Mouse (Mus musculus) myocyte (in vitro differentiated cells): ENCODE results near the gene Eva1c. TPM values are rescaled to one million over a fixed set of nuclear protein-coding genes. Genes with fewer than 3 reads are reported as not detected.
A peak's percentile ranks its signal among the peaks of the same experiment; 100 is the strongest.

ENCODE experiments used
- H3K27me3 ChIP-seq: one replicate; pipeline ENCODE4 v1.6.1; 2011; ENCODE audit not compliant: control insufficient read depth, insufficient read depth, insufficient read length
- H3K36me3 ChIP-seq: one replicate; pipeline ENCODE4 v1.6.1; 2011; ENCODE audit not compliant: control insufficient read depth, insufficient read depth
- H3K4me2 ChIP-seq: one replicate; pipeline ENCODE4 v1.6.1; 2011; ENCODE audit warnings: low read depth, control low read depth
- H3K4me3 ChIP-seq: one replicate; pipeline ENCODE4 v1.5.1; 2011; ENCODE audit warnings: mild to moderate bottlenecking, control low read depth, moderate library complexity
- H3K79me2 ChIP-seq: one replicate; pipeline ENCODE4 v1.6.1; 2011; ENCODE audit not compliant: control insufficient read depth, insufficient read depth
- H3ac ChIP-seq: one replicate; pipeline ENCODE4 v1.6.1; 2011; ENCODE audit not compliant: control insufficient read depth, insufficient read length
- CEBPB ChIP-seq: IDR thresholded peaks from 2 replicates; pipeline ENCODE4 v1.6.1; 2011; ENCODE audit warnings: mild to moderate bottlenecking, moderate library complexity; ENCODE audit not compliant: poor library complexity, insufficient read depth, severe bottlenecking
- E2F4 ChIP-seq: IDR thresholded peaks from one replicate; pipeline ENCODE4 v1.6.1; 2011; ENCODE audit warnings: mild to moderate bottlenecking, control low read depth, moderate library complexity; ENCODE audit not compliant: insufficient read depth
- MAX ChIP-seq: IDR thresholded peaks from one replicate; pipeline ENCODE4 v1.6.1; 2011; ENCODE audit warnings: low read depth, mild to moderate bottlenecking, control low read depth
- MYOD1 ChIP-seq, 3 experiments: IDR thresholded peaks; one replicate each; pipeline ENCODE4 v1.6.1; 2011; ENCODE audit warnings: control low read depth in 2 of 3, low read depth in 2 of 3, mild to moderate bottlenecking in 2 of 3, moderate library complexity in 1 of 3; ENCODE audit not compliant: insufficient read length in 2 of 3, control insufficient read depth in 1 of 3
- MYOG ChIP-seq, 3 experiments: IDR thresholded peaks; one replicate each; pipeline ENCODE4 v1.6.1; 2011; ENCODE audit warnings: control low read depth in 2 of 3, low read depth in 2 of 3, mild to moderate bottlenecking in 2 of 3; ENCODE audit not compliant: insufficient read length in 2 of 3, control insufficient read depth in 1 of 3, insufficient read depth in 1 of 3
- POLR2A ChIP-seq: IDR thresholded peaks from one replicate; pipeline ENCODE4 v1.6.1; 2011; ENCODE audit warnings: low read depth, mild to moderate bottlenecking, control low read depth, moderate library complexity; ENCODE audit not compliant: insufficient read length
- POLR2AphosphoS2 ChIP-seq: IDR thresholded peaks from one replicate; pipeline ENCODE4 v1.6.1; 2011; ENCODE audit warnings: low read depth, control low read depth; ENCODE audit not compliant: insufficient read length
- REST ChIP-seq: IDR thresholded peaks from one replicate; pipeline ENCODE4 v1.6.1; 2011; ENCODE audit warnings: mild to moderate bottlenecking, control low read depth, moderate library complexity; ENCODE audit not compliant: insufficient read depth, insufficient read length
- SRF ChIP-seq: IDR thresholded peaks from one replicate; pipeline ENCODE4 v1.6.1; 2011; ENCODE audit warnings: low read depth; ENCODE audit not compliant: control insufficient read depth, insufficient read length
- TCF12 ChIP-seq: IDR thresholded peaks from one replicate; pipeline ENCODE4 v1.6.1; 2011; ENCODE audit warnings: mild to moderate bottlenecking, control low read depth; ENCODE audit not compliant: poor library complexity, insufficient read depth, severe bottlenecking
- TCF3 ChIP-seq: IDR thresholded peaks from one replicate; pipeline ENCODE4 v1.6.1; 2011; ENCODE audit warnings: low read depth, control low read depth; ENCODE audit not compliant: insufficient read length
- USF1 ChIP-seq: IDR thresholded peaks from one replicate; pipeline ENCODE4 v1.6.1; 2011; ENCODE audit warnings: low read depth, mild to moderate bottlenecking, control low read depth, moderate library complexity
- polyA plus RNA-seq: library from polyadenylated mRNA; unstranded; fragments of >200 nt; fragmentation: generic; extraction: Trizol; gene quantifications from one replicate; pipeline ENCODE4 v1.2.1, GENCODE M21; 2012; ENCODE audit warnings: missing spikeins

Eva1c gene
- polyA plus RNA-seq, 1 experiment: 4.5 TPM

GRCm38 (mm10) chr16:90934193-90934686 is 107.7 kb downstream of the Eva1c start:
- no peaks in the 10 kb centered on the region for H3K27me3 ChIP-seq
- H3K36me3 ChIP-seq: no peaks in the 10 kb centered on the region
- H3K79me2 ChIP-seq: no peaks in the 10 kb centered on the region
- peak overlapping the region; percentile 62 for H3K4me3 ChIP-seq
- TF ChIP-seq POLR2AphosphoS2 (no peak), E2F4 (peak; percentile 8), REST (no peak), CEBPB (no peak), MYOD1 (IDR thresholded peaks at IDR 0.05; ENCODE audit: control insufficient read depth in 1 of 3, insufficient read length in 2 of 3, low read depth in 2 of 3) (no peak), SRF (no peak)
- peak overlapping the region; percentile 74 for H3K4me2 ChIP-seq
- H3ac ChIP-seq: peak overlapping the region; percentile 37

GRCm38 (mm10) chr16:90934687-90935328 is 108.3 kb downstream of the Eva1c start, which contains the start of gene Cfap298:
Gene Cfap298, minus strand, starts transcription at chr16:90935114.
- H3K27me3 ChIP-seq: no peaks in the 10 kb centered on the region
- H3K79me2 ChIP-seq: no peaks in the 10 kb centered on the region
- H3K4me2 ChIP-seq: peak within 1 kb of the TSS; percentile 95
- TF ChIP-seq MAX (peak; percentile 75), USF1 (peak; percentile 8), POLR2A (peak; percentile 60), TCF3 (no peak), MYOD1 (IDR thresholded peaks at IDR 0.05; ENCODE audit: control insufficient read depth in 1 of 3, insufficient read length in 2 of 3, low read depth in 2 of 3) (peak in 1 of 3 experiments; percentile 21), TCF12 (no peak), SRF (no peak), CEBPB (no peak)
- H3K4me3 ChIP-seq: peak within 1 kb of the TSS; percentile 62
- peak within 1 kb of the TSS; percentile 37 for H3ac ChIP-seq
- H3K36me3 ChIP-seq: no peaks in the 10 kb centered on the region

GRCm38 (mm10) chr16:90941246-90941645 is 114.7 kb downstream of the Eva1c start:
- Histone ChIP-seq H3K27me3 (no peaks in the 10 kb centered on the region), H3K36me3 (peaks cover 15% of the 10 kb centered on the region), H3K4me3 (no peak overlapping the region), H3ac (no peak overlapping the region), H3K79me2 (no peaks in the 10 kb centered on the region), H3K4me2 (no peak overlapping the region)
- TF ChIP-seq REST (no peak), MAX (no peak), SRF (no peak)

- H3K27me3 ChIP-seq: no peaks in the 10 kb centered on the region
- no peaks in the 10 kb centered on the region for H3K79me2 ChIP-seq
- H3ac ChIP-seq: no peak overlapping the region
- H3K4me3 ChIP-seq: no peak overlapping the region
- peaks cover 13% of the 10 kb centered on the region for H3K36me3 ChIP-seq
- H3K4me2 ChIP-seq: no peak overlapping the region
- TF ChIP-seq POLR2AphosphoS2 (no peak), USF1 (no peak), MYOG (IDR thresholded peaks at IDR 0.05; ENCODE audit: control insufficient read depth in 1 of 3, insufficient read depth in 1 of 3, insufficient read length in 2 of 3, low read depth in 2 of 3) (no peak), E2F4 (no peak), POLR2A (no peak), SRF (no peak), TCF3 (no peak)
Observed at GRCm38 (mm10) chr16:90946977-90947376, 120.5 kb downstream of the Eva1c start.

GRCm38 (mm10) chr16:90950354-90950963 is 123.9 kb downstream of the Eva1c start:
- Histone ChIP-seq H3K4me2 (no peak overlapping the region), H3ac (no peak overlapping the region), H3K36me3 (peaks cover 5% of the 10 kb centered on the region), H3K27me3 (no peaks in the 10 kb centered on the region), H3K4me3 (no peak overlapping the region), H3K79me2 (no peaks in the 10 kb centered on the region)
- no peak for TF ChIP-seq TCF3
- TF ChIP-seq MAX: no peak
- no peak for TF ChIP-seq POLR2AphosphoS2
- no peak for TF ChIP-seq E2F4
- no peak for TF ChIP-seq USF1
- no peak for TF ChIP-seq MYOD1 (IDR thresholded peaks at IDR 0.05; ENCODE audit: control insufficient read depth in 1 of 3, insufficient read length in 2 of 3, low read depth in 2 of 3)
- no peak for TF ChIP-seq POLR2A
- TF ChIP-seq MYOG (IDR thresholded peaks at IDR 0.05; ENCODE audit: control insufficient read depth in 1 of 3, insufficient read depth in 1 of 3, insufficient read length in 2 of 3, low read depth in 2 of 3): no peak
- no peak for TF ChIP-seq CEBPB
- no peak for TF ChIP-seq REST
- TF ChIP-seq SRF: no peak
- no peak for TF ChIP-seq TCF12
